Mouse (Mus musculus) heart, embryonic 14.5 days (tissue): ENCODE data around the gene Commd9. TPM values are rescaled to one million over a fixed set of nuclear protein-coding genes. Genes with fewer than 3 reads are reported as not detected.

ENCODE experiments used
- ATAC-seq: fragments of 200-750 bp; cut with Nextera tagmentation; 2 replicates; pipeline ENCODE4 v1.8.0; 2017; ENCODE audit warnings: low read depth, moderate TSS enrichment; ENCODE audit not compliant: insufficient number of reproducible peaks, insufficient read depth, low FRiP score
- H3K27ac ChIP-seq, 2 experiments: fragments of 200-500 bp in 1 of 2; fragments of 300-500 bp in 1 of 2; sonication (generic) in 1 of 2; replicated peaks in 1 of 2; 2 replicates each; pipeline ENCODE4 v1.5.1; 2012 to 2014; ENCODE audit warnings: low read depth in 2 of 2, low read length in 2 of 2, control low read depth in 1 of 2, mild to moderate bottlenecking in 1 of 2, mixed read lengths in 1 of 2; ENCODE audit not compliant: control insufficient read depth in 1 of 2, insufficient read depth in 1 of 2
- H3K27me3 ChIP-seq: fragments of 300-500 bp; sonication (generic); 2 replicates; pipeline ENCODE4 v1.6.1; 2014; ENCODE audit warnings: mild to moderate bottlenecking, low read length, control low read depth; ENCODE audit not compliant: control insufficient read depth, insufficient read depth
- H3K36me3 ChIP-seq: fragments of 300-500 bp; sonication (generic); 2 replicates; pipeline ENCODE4 v1.6.1; 2014; ENCODE audit warnings: mild to moderate bottlenecking, control low read depth, low read length, mixed read lengths; ENCODE audit not compliant: control insufficient read depth, insufficient read depth
- H3K4me1 ChIP-seq, 2 experiments: fragments of 200-500 bp in 1 of 2; fragments of 300-500 bp in 1 of 2; sonication (generic) in 1 of 2; 2 replicates each; pipeline ENCODE4 v1.6.1; 2012 to 2014; ENCODE audit warnings: low read length in 2 of 2, control low read depth in 1 of 2, mixed read lengths in 1 of 2; ENCODE audit not compliant: control insufficient read depth in 2 of 2, insufficient read depth in 2 of 2
- H3K4me2 ChIP-seq: fragments of 300-500 bp; sonication (generic); 2 replicates; pipeline ENCODE4 v1.6.1; 2014; ENCODE audit warnings: mild to moderate bottlenecking, low read length
- H3K4me3 ChIP-seq, 2 experiments: fragments of 200-500 bp in 1 of 2; fragments of 300-500 bp in 1 of 2; sonication (generic) in 1 of 2; 2 replicates each; pipeline ENCODE4 v1.5.1; 2012 to 2014; ENCODE audit warnings: low read length in 2 of 2, mild to moderate bottlenecking in 2 of 2, control low read depth in 1 of 2, low read depth in 1 of 2, moderate library complexity in 1 of 2; ENCODE audit not compliant: control insufficient read depth in 1 of 2, insufficient read depth in 1 of 2
- H3K9ac ChIP-seq: fragments of 300-500 bp; sonication (generic); 2 replicates; pipeline ENCODE4 v1.6.1; 2014; ENCODE audit warnings: mild to moderate bottlenecking, low read length
- H3K9me3 ChIP-seq: fragments of 300-500 bp; sonication (generic); 2 replicates; pipeline ENCODE4 v1.6.1; 2016; ENCODE audit warnings: low read length, control low read depth; ENCODE audit not compliant: control insufficient read depth
- WGBS: fragments of 180-500 bp; shearing (Covaris S2); extraction: QIAGEN DNeasy Blood & Tissue Kit; methylation state at CpG from one replicate; pipeline ENCODE4 v1.1.7; 2014; 5-methylcytosine and 5-hydroxymethylcytosine counted together
- polyA plus RNA-seq: library from polyadenylated mRNA; unstranded; fragments of >200 nt; fragmentation: Nextera tagmentation; extraction: Ambion mirVana; gene quantifications from 2 replicates; pipeline ENCODE4 v1.2.1, GENCODE M21; 2014

Gene Commd9
- polyA plus RNA-seq, 1 experiment from 2014 or later, result 57.8 TPM

DNA sequence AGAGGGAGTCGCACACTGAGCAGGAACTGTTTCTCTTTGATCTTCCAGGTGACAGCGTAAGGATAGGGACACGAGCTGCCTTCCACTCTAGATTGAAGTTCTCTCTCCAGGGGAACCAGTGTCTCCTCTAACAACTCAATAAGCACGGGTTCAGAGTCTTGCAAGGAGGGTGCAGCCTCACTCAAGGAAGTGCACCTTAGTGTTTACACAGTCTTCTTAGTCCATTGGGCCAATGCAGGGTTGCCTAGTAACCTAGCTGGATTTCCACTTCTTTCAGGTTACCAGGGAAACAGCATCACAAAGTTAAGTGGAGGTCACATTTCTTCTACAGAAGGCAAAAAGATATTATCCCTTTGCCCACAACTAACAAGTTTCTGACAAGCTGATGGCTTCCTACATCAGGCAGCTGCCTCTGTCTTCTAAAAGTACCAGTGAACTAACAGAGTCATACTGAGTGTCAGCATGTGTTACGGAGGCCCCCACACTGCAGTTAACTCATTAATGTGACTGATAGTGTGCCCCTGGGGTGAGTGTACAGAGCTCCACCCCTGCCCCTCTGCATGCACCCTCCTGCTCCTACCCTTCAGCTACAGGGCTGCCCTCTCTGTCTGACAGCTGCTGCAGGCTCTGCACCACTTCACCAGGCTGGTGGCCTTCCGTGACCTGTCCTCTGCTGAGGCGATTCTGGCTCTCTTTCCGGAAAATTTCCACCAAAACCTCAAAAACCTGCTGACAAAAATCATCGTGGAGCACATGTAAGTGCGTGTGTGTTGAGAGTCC lies 10.6 kb downstream of the Commd9 start:
- WGBS, result 81% methylated on average over 10 of the region's 10 CpGs

DNA sequence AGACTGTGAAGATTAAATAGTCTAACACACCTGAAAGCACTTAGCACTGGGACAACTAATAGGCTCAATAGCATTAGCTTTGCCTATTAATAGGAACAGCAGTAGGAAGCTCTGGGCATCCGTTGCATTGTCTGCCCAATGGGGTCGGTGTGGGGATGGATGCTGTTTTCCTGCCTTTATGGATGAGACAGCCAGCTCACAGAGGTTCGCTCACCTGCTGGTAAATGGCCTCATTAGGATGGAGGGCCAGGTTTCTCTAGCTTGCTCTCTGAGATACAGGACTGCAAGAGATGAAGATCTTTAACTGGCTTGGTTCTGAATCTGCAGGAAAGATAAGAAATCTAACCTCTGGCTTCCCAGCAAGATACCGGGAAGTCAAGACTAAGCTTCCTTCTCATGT lies 16.1 kb downstream of the Commd9 start:
- Histone ChIP-seq H3K4me1 (peaks cover 0 to 3% of the 10 kb centered on the region in 2 experiments; a peak in 1 of 4 replicates), H3K27me3 (no peaks in the 10 kb centered on the region), H3K9me3 (no peaks in the 10 kb centered on the region), H3K4me2 (no peak overlapping the region), H3K9ac (no peak overlapping the region), H3K4me3 (no peak overlapping the region), H3K27ac (no peak overlapping the region), H3K36me3 (peaks cover 40% of the 10 kb centered on the region)
- 77% methylated on average over 4 of the region's 4 CpGs for WGBS
- ATAC-seq, result no peak

More for the DNA sequence above, 10.6 kb downstream of the Commd9 start:
- H3K27me3 ChIP-seq, result no peaks in the 10 kb centered on the region
- no peak overlapping the region for H3K4me2 ChIP-seq
- no peaks in the 10 kb centered on the region for H3K9me3 ChIP-seq
- no peak overlapping the region for H3K9ac ChIP-seq
- ATAC-seq, result no peak
- H3K4me1 ChIP-seq, result no peaks in the 10 kb centered on the region
- H3K4me3 ChIP-seq, result no peak overlapping the region
- H3K36me3 ChIP-seq, result peaks cover 52% of the 10 kb centered on the region
- H3K27ac ChIP-seq, result no peak overlapping the region

- no peak for ATAC-seq
- 27% methylated on average over 21 of the region's 21 CpGs for WGBS
- Histone ChIP-seq H3K9ac (peak overlapping the region; percentile 35), H3K36me3 (peaks cover 14% of the 10 kb centered on the region), H3K27me3 (no peaks in the 10 kb centered on the region), H3K4me2 (peak overlapping the region; percentile 49), H3K4me3 (peak overlapping the region in 1 of 2 experiments; percentile 3; a peak in 1 of 4 replicates), H3K9me3 (0 out of 2 replicates have a peak, but pooled peaks cover 3% of the 10 kb centered on the region), H3K27ac (no peak overlapping the region), H3K4me1 (peaks cover 0 to 3% of the 10 kb centered on the region in 2 experiments; a peak in 1 of 4 replicates)
Measured at GRCm38 (mm10) chr2:101905534-101906378, 19.7 kb downstream of the Commd9 start.

- H3K4me1 ChIP-seq, result peaks cover 0 to 3% of the 10 kb centered on the region in 2 experiments; a peak in 1 of 4 replicates
- H3K4me2 ChIP-seq, result peak overlapping the region; percentile 49; the same call in 1 of the 2 replicates
- no peak for ATAC-seq
- H3K27me3 ChIP-seq, result no peaks in the 10 kb centered on the region
- H3K36me3 ChIP-seq, result peaks cover 10% of the 10 kb centered on the region; the same call in 1 of the 2 replicates
- no peak overlapping the region for H3K4me3 ChIP-seq
- no peak overlapping the region for H3K27ac ChIP-seq
- WGBS, result 64% methylated on average over 5 of the region's 5 CpGs
- peak overlapping the region; percentile 35; the same call in 1 of the 2 replicates for H3K9ac ChIP-seq
- 0 out of 2 replicates have a peak, but pooled peaks cover 3% of the 10 kb centered on the region for H3K9me3 ChIP-seq
Measured at GRCm38 (mm10) chr2:101906379-101906690, 20.3 kb downstream of the Commd9 start.

GRCm38 (mm10) chr2:101907386-101908022 lies 21.5 kb downstream of the Commd9 start:
- no peak for ATAC-seq
- no peak overlapping the region for H3K4me3 ChIP-seq
- no peak overlapping the region for H3K27ac ChIP-seq
- WGBS, result 62% methylated on average over 10 of the region's 10 CpGs
- H3K4me1 ChIP-seq, result peaks cover 0 to 3% of the 10 kb centered on the region in 2 experiments; a peak in 1 of 4 replicates
- no peaks in the 10 kb centered on the region for H3K27me3 ChIP-seq
- no peak overlapping the region for H3K4me2 ChIP-seq
- 0 out of 2 replicates have a peak, but pooled peaks cover 3% of the 10 kb centered on the region for H3K36me3 ChIP-seq
- no peak overlapping the region for H3K9ac ChIP-seq
- 0 out of 2 replicates have a peak, but pooled peaks cover 3% of the 10 kb centered on the region for H3K9me3 ChIP-seq

GRCm38 (mm10) chr2:101908773-101909172 lies 22.7 kb downstream of the Commd9 start:
- Histone ChIP-seq H3K9me3 (0 out of 2 replicates have a peak, but pooled peaks cover 3% of the 10 kb centered on the region), H3K27ac (no peak overlapping the region), H3K9ac (no peak overlapping the region), H3K4me2 (no peak overlapping the region), H3K36me3 (no peaks in the 10 kb centered on the region), H3K27me3 (no peaks in the 10 kb centered on the region), H3K4me3 (no peak overlapping the region), H3K4me1 (peaks cover 0 to 3% of the 10 kb centered on the region in 2 experiments; a peak in 1 of 4 replicates)
- ATAC-seq, result no peak
- WGBS, result 70% methylated on average over 13 of the region's 13 CpGs
